Comparison of ENCODE assay signal across 17 mouse cellular contexts in genomic region chr14:104461286-104462240, GRCm38 (mm10). TPM values are rescaled to one million over a fixed set of nuclear protein-coding genes. Genes with fewer than 3 reads are reported as not detected.
DNase-seq lines count a peak whose midpoint lies in the region; ATAC-seq and TF ChIP-seq lines count a peak whose summit lies in the region.
"Had no signal": no experiment of that assay in that cellular context is flagged by ENCODE, and none has a peak within 500 bp of the region (broad histone marks: within the 10 kb centered on the region; RNA-seq: fewer than 3 reads in every experiment).

No protein-coding gene starts in this region.

- TF ChIP-seq CTCF in testis, adult 2 months (IDR thresholded peaks at IDR 0.05; ENCODE audit: control insufficient read depth, insufficient read depth, insufficient replicate concordance, low read depth, low read length): no peak

- no peaks in the 10 kb centered on the region for H3K36me3 ChIP-seq in testis, adult 2 months (ENCODE audit: control insufficient read depth, insufficient read depth, low read length)
- H3K36me3 ChIP-seq: embryonic facial prominence, embryonic 12.5 days; kidney, embryonic 15.5 days; liver, embryonic 13.5 days; lung, embryonic 15.5 days; stomach, embryonic 15.5 days had no signal

- peaks cover 8% of the 10 kb centered on the region; the same call in 1 of the 2 replicates for H3K4me1 ChIP-seq in testis, adult 2 months (ENCODE audit: control insufficient read depth, insufficient read depth, low read length)

- no peak for TF ChIP-seq POLR2A in testis, adult 2 months (IDR thresholded peaks at IDR 0.05; ENCODE audit: control insufficient read depth, low read depth, low read length)

- no peak overlapping the region for H3K27ac ChIP-seq in testis, adult 2 months (ENCODE audit: control insufficient read depth, insufficient read depth, low read depth, low read length)
- H3K27ac ChIP-seq: embryonic facial prominence, embryonic 12.5 days; kidney, embryonic 15.5 days; liver, embryonic 13.5 days; lung, embryonic 15.5 days; stomach, embryonic 15.5 days had no signal

- ATAC-seq in erythroid progenitor cell, adult 5-6 weeks (replicated peaks; ENCODE audit: low FRiP score, poor library complexity, severe bottlenecking): no peak
- ATAC-seq: CD4-positive, CD25-positive, alpha-beta regulatory T cell, adult 4 months had no signal

- H3K4me3 ChIP-seq in testis, adult 2 months (ENCODE audit: control insufficient read depth, low read depth, low read length): peak overlapping the region; percentile 65
- H3K4me3 ChIP-seq: liver, embryonic 13.5 days; lung, embryonic 15.5 days; stomach, embryonic 15.5 days had no signal

- DNase-seq in embryo, embryonic 10.5 days (ENCODE audit: low spot score): peak; percentile 61
- DNase-seq in embryo, embryonic 10 days (ENCODE audit: low spot score): no peak
- no peak for DNase-seq in testis, postnatal 14 days (ENCODE audit: low spot score)
- DNase-seq in neural tube, embryonic 10.5 days (ENCODE audit: extremely low spot score, low spot score): peak; percentile 33
- DNase-seq in layer of hippocampus, adult 9-10 months (ENCODE audit: low spot score): no peak
- no peak for DNase-seq in cerebellum, adult 11-12 months
- DNase-seq: heart, postnatal 14 days; left cerebral cortex, postnatal 4 days; liver, embryonic 13.5 days; spleen, adult 18-20 months had no signal

- peaks cover 7% of the 10 kb centered on the region for H3K27me3 ChIP-seq in testis, adult 2 months (ENCODE audit: control insufficient read depth, insufficient read depth, low read length)

RNA-seq across cellular contexts. Expression of gene Pou4f1, which starts 6.2 kb away (rescaled TPM):
- polyA plus RNA-seq in testis, adult 2 months (2012; rRNA removed): 0.52 and 0.69 TPM in 2 replicates
- not detected in 2 replicates for total RNA-seq in erythroid progenitor cell, adult 5-6 weeks (2015; ENCODE audit: low replicate concordance)
- total RNA-seq in erythroid progenitor cell, adult 5-6 weeks (2017; ENCODE audit: low replicate concordance): not detected in 2 replicates

Comparison
In these comparisons a context has a peak if more than half of its experiments do, and no peak if none do; other contexts are left out.
1. DNase-seq: peak in embryo, embryonic 10.5 days (single experiment) and neural tube, embryonic 10.5 days (single experiment); none in embryo, embryonic 10 days (single experiment), testis, postnatal 14 days (single experiment), layer of hippocampus, adult 9-10 months (single experiment) and cerebellum, adult 11-12 months (single experiment).